Mouse (Mus musculus) thymus, postnatal 36 days (tissue): ENCODE results near the gene Gast.
"Not testable (repeated sequence)": the region's sequence is repeated elsewhere in the genome, so short reads cannot be mapped to it uniquely, and the experiment has no call there.

Experiments used
- DNase-seq, 2 experiments: peaks; one replicate each; pipeline ENCODE4 v3.0.0; 2022; ENCODE audit warnings: mixed read lengths in 2 of 2

Gast gene

GRCm38 (mm10) chr11:100321479-100322305, 12.5 kb upstream of the Gast start:
- DNase-seq: not testable (repeated sequence)

GRCm38 (mm10) chr11:100322591-100323258, 11.5 kb upstream of the Gast start:
- no peak for DNase-seq

- peak; percentile 41 to 47 for DNase-seq
Observed at GRCm38 (mm10) chr11:100323578-100323977, 10.6 kb upstream of the Gast start.

- DNase-seq: no peak
Observed at GRCm38 (mm10) chr11:100325062-100325629, 9.1 kb upstream of the Gast start.

- DNase-seq: no peak
Observed at GRCm38 (mm10) chr11:100327316-100327715, 6.9 kb upstream of the Gast start.

- no peak for DNase-seq
Observed at GRCm38 (mm10) chr11:100327761-100328160, 6.4 kb upstream of the Gast start.

GRCm38 (mm10) chr11:100330235-100330634, 4.0 kb upstream of the Gast start:
- no peak for DNase-seq

GRCm38 (mm10) chr11:100330816-100331375, 3.3 kb upstream of the Gast start:
- DNase-seq: not testable (repeated sequence)

GRCm38 (mm10) chr11:100332766-100333515, 1.3 kb upstream of the Gast start:
- no peak for DNase-seq

GRCm38 (mm10) chr11:100335731-100336130, 1.5 kb downstream of the Gast start:
- no peak for DNase-seq

GRCm38 (mm10) chr11:100344269-100344668, 10.1 kb downstream of the Gast start:
- no peak for DNase-seq

- DNase-seq: no peak
Observed at GRCm38 (mm10) chr11:100352076-100352857, 18.1 kb downstream of the Gast start.

GRCm38 (mm10) chr11:100355151-100355951, 21.1 kb downstream of the Gast start:
- DNase-seq: peak; percentile 71 to 79

- peak; percentile 55 to 60 for DNase-seq
Observed at GRCm38 (mm10) chr11:100355972-100356818, 22.0 kb downstream of the Gast start, which contains the start of gene Hap1. Hap1 (minus strand) TSS chr11:100356128.

- DNase-seq: no peak
Observed at GRCm38 (mm10) chr11:100356819-100357211, 22.6 kb downstream of the Gast start.

GRCm38 (mm10) chr11:100357408-100357807, 23.2 kb downstream of the Gast start:
- DNase-seq: no peak

GRCm38 (mm10) chr11:100360175-100360574, 26.0 kb downstream of the Gast start:
- no peak for DNase-seq

GRCm38 (mm10) chr11:100361059-100361458, 26.9 kb downstream of the Gast start:
- DNase-seq: not testable (repeated sequence)

- DNase-seq: peak; percentile 65 to 74
Observed at GRCm38 (mm10) chr11:100362209-100362978, 28.2 kb downstream of the Gast start.
